Mouse (Mus musculus): Measurements from ENCODE around the gene Scn2a.
"Not testable (repeated sequence)": the region's sequence is repeated elsewhere in the genome, so short reads cannot be mapped to it uniquely, and the experiment has no call there.

Scn2a gene

DNA sequence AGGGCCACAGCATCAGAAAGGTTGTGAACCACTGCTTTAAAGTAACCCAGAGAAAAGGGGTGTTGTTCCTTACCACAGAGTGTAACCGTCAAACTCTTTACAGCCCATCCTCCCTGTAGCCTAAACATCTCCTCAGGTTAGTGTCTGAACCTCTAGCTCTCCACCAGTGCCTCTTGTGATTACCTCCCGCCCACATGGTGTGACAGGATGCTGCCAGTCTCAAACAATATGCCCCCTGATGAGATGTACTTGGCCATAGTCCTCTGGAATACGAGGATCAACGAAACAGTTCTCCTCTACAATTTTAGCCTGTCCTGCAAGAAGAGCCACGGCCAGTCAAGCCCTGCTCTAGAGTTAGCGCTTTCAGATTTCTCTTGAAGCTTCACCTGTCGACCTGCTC, 74.5 kb downstream of the Scn2a start:
- no peak for DNase-seq (ENCODE audit: inconsistent age in 2 of 2, low spot score in 1 of 2)

DNA sequence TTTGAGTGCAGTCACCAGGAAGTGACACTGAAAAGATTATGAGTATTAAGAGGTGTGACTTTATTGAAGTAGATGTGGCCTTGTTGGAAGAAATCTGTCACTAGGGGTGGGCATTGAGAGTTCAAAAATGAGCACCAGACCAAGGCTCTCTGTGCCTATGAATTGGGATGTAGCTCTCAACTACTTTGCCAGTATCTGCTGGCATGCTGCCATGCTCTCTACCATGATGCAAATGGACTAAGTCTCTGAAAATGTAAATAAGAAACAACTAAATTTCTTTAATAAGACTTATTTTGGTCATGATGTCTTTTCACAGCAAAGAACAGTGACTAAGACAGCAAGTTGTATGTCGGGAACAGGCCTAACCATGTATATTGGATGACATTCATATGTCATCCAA, 79.7 kb downstream of the Scn2a start:
- no peak for DNase-seq (ENCODE audit: inconsistent age in 2 of 2, low spot score in 1 of 2)

DNA sequence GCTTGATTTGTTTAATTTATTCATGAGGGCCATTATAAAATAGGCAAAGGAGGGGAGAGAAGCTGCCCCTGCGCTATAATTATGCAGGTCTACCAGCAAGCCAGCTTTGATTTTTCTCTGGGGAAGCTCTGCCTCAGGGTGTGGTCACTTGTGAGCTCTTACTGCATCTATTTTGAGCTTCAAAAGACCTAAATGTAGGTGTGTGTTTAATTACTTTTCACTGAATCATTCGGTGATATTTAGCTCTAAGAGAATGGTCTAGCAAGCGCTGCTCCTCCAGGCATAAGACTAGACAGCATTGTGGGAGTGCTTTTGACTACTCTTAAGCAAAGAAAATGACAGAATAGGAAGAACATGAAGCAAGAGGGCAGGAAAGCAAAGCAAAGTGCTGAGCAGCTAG, 80.6 kb downstream of the Scn2a start:
- no peak for DNase-seq (ENCODE audit: inconsistent age in 2 of 2, low spot score in 1 of 2)

DNA sequence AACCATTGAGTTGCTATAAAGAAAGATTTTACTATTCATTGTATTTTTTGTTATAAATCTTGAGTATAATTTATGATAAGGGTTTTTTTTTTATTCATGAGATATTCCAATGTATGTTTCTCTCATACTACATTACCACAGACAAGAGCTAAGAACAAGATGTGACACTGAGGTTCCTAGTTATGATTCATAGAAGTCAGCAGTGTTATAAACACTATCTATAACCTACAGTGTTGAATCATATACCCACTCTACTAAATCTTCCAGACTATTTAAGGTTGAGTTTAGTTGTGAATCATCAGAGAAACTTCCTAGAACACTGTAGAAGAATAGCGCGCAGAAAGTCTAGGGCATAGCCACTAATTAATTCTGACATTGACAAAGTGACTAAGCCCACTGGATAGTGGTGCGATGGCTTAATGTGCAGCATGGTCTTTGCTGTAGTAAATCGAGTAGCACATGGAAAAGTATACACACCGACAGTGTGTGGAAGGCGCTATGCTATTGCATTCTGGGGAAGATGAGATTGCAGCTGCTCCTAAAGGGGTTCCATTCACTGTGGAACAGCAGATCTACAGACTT, 101.7 kb downstream of the Scn2a start:
- no peak for DNase-seq (ENCODE audit: inconsistent age in 2 of 2, low spot score in 1 of 2)

DNA sequence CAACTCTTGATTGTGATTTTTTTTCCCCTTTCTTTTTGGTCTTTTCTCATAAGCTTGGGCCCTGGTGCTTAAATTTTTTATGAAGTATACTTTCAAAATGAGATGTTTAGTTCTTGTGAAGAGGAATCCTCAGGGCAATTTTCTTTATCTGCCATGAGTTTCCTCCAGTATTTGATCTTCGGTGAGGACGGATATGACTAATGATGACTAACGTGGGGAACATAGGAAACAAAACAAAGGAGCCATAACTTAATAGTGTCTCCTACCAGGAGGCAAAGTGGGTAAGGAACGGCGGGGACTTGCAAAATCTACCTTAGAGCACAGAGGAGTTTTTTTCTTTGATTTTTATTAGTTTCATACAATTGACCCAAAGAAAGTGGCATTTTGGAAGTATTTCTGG, 124.8 kb downstream of the Scn2a start:
- peak in 1 of 2 experiments; percentile 35 for DNase-seq (ENCODE audit: inconsistent age in 2 of 2, low spot score in 1 of 2)

DNA sequence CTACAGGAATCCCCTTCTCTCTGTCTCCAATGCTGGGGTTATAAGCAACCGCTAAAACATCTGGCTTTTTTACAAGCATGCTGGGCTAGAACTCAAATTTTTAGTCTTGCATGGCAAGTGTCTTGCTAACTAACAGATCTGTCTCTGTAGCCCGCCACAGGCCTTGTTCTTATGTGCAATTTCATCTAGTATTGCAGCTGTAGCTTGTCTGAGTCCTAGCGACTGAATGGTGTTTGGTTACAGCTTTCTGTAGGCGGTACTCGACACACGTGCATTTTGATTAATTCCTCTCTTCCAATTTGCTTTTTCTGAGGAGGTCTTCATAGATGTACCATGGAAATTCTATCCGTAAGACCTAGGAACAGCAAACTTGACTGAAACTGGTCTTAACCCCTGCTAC, 161.9 kb downstream of the Scn2a start:
- no peak for DNase-seq (ENCODE audit: inconsistent age in 2 of 2, low spot score in 1 of 2)

DNA sequence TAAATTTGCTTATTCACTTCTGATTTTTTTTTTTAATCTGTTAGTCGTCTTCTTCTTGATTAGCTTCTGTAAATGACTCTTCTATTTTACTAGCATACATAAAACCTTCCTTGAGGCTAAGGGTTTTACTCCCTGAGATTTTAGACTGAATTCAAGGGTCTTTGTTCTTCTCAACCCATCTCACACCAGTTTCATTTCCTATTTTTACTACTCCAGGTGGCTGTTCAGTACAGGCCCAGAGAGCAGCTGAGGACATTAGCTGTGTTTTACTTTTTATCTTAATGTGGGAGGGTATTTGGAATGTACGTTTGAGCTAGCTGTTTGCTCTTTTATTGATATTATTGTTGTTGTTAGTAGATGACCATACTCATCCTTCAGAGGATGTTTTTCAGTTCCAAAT, 162.8 kb downstream of the Scn2a start:
- no peak for DNase-seq (ENCODE audit: inconsistent age in 2 of 2, low spot score in 1 of 2)

DNA sequence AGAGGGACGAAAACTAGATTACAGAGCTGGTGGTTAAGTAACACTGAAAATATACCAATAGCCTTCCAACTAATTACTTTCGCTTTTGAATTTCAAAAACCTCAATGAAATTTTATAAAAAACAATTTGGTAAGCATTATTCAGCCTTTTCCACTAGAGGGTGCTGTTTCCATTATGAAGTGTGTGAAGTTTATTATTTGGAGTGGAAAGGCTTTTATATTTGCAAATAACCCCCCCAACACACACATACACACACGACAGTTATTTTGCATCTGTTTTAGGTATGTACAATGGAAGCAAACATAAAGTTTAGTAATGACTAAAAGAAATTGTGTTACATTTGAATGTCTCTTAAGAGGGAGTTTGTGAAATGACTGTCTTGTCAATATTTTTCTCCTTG, 171.9 kb downstream of the Scn2a start:
- DNase-seq (ENCODE audit: inconsistent age in 2 of 2, low spot score in 1 of 2) = peak in 1 of 2 experiments; percentile 78

DNA sequence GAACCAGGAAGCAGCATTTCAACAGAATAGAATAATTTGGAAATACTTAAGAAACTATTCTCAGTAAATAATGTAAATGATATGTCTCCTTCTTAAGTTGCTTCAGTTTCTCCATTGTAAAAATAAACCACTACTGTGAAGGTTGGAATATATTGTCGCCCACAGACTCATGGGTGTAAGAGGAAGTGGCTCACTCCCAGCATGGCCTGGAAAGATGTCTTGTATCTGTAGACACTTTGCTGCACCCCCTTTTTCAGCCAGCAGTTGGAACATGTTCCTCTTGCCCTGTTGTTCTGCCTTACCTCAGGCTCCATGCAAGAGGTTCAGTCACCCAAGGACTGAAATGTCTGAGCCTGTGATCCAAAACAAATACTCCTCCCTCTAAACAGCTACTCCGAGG, 173.0 kb downstream of the Scn2a start:
- no peak for DNase-seq (ENCODE audit: inconsistent age in 2 of 2, low spot score in 1 of 2)

DNA sequence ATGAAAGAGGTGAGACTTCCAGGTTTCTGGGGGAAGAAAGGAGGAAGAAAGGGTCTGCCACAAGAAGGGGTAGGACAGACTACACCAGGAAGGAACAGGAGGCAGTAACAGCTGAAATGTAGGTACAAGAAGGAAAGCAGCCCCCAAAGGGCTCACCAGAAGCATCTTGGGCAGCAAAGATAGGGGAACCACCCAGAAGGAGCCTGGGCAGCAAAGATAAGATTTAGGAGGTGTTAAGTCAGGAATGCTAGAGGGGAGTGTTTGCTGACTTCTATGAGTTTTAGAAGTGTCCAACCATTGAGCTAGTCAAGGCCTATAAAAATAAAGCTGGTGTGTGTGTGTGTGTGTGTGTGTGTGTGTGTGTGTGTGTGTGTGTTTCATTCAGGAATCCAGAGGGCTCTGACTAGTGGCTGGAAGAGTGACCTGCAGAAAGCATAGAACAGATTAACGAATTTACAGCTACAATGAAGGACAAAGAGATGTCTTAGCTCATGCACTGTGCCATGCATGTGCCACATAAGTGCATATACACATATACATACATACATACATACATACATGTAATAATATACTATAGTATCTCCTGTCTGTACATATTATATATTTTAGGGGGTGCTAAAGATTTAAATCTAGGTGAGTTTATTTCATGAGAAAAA, 180.6 kb downstream of the Scn2a start:
- DNase-seq (ENCODE audit: inconsistent age in 2 of 2, low spot score in 1 of 2) = no peak

DNA sequence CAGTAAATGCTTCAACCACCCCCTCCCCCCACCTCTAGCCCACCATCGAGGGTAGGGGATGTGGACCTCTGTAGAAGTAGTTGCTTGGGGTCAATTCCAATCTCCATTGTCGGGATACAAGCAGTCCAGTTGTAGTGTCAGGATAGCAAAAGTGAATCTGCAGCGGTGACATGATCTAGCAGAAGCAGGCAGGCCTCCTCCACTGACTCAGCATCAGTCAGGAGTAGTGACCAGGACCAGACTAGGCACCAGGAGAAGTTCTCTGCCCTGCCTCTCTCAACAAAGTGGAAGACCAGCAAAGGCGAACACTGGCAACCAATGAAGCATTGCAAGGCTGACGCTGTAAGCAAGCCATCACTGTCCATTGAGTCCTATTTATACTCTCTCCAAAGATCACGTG, 186.0 kb downstream of the Scn2a start:
- no peak for DNase-seq (ENCODE audit: inconsistent age in 2 of 2, low spot score in 1 of 2)

DNA sequence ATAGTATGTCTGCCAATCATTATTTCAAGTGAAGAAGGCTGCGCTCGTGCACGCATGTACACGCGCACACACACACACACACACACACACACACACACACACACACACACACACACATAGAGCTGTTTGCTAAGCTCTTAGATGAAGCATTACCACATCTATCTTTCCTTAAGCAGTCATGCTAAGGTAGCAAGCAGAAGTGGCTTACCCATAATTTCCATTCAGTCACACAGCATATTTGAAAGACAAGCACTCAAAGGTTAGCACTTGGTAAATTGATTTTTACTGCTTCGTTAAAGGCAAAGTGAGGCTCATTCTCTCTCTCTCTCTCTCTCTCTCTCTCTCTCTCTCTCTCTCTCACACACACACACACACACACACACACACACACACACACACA, 190.6 kb downstream of the Scn2a start:
- DNase-seq (ENCODE audit: inconsistent age in 2 of 2, low spot score in 1 of 2) = not testable (repeated sequence)
